Comparison of ENCODE assay signal across 8 mouse cellular contexts in genomic region chr15:102350138-102350941, GRCm38 (mm10). TPM values are rescaled to one million over a fixed set of nuclear protein-coding genes. Genes with fewer than 3 reads are reported as not detected.
DNase-seq lines count a peak whose midpoint lies in the region; ATAC-seq and TF ChIP-seq lines count a peak whose summit lies in the region.

Gene Aaas (minus strand): TSS chr15:102350771.

- H3K9me3 ChIP-seq in hindbrain, embryonic 10.5 days: no peaks in the 10 kb centered on the region
- H3K9me3 ChIP-seq in lung, postnatal 0 days (ENCODE audit: low read length): no peaks in the 10 kb centered on the region

- peaks cover 30% of the 10 kb centered on the region for H3K4me1 ChIP-seq in hindbrain, embryonic 10.5 days (replicated peaks)
- H3K4me1 ChIP-seq in lung, postnatal 0 days (ENCODE audit: insufficient read depth, low read depth, low read length): peaks cover 3% of the 10 kb centered on the region; the same call in 1 of the 2 replicates

- H3K4me3 ChIP-seq in hindbrain, embryonic 10.5 days: peak within 1 kb of the TSS; percentile 89
- peak within 1 kb of the TSS; percentile 74 for H3K4me3 ChIP-seq in lung, postnatal 0 days (ENCODE audit: low read depth, low read length)

- DNase-seq in MN1 (ENCODE audit: low spot score): peak; percentile 100
- DNase-seq in cerebellum, adult 9-10 months: peak; percentile 94
- peak; percentile 96 for DNase-seq in hindbrain, embryonic 10.5 days (ENCODE audit: low spot score)
- DNase-seq in layer of hippocampus, adult 9-11 months: peak; percentile 94
- DNase-seq in lung, postnatal 0 days (ENCODE audit: low spot score): peak; percentile 98
- DNase-seq in ovary, postnatal 14 days (ENCODE audit: low spot score): peak; percentile 93
- DNase-seq in thymus, postnatal 14 days: peak; percentile 95

- WGBS in hindbrain, embryonic 10.5 days: under 1% methylated on average over 56 of the region's 56 CpGs
- under 1% methylated on average over 56 of the region's 56 CpGs for WGBS in lung, postnatal 0 days

- H3K27ac ChIP-seq in hindbrain, embryonic 10.5 days: peak within 1 kb of the TSS; percentile 91
- H3K27ac ChIP-seq in lung, postnatal 0 days (ENCODE audit: low read length): peak within 1 kb of the TSS; percentile 81

- TF ChIP-seq CTCF in lung, postnatal 0 days (IDR thresholded peaks at IDR 0.05): peak; percentile 87

- H3K9ac ChIP-seq in lung, postnatal 0 days (replicated peaks; ENCODE audit: low read depth): peak within 1 kb of the TSS; percentile 69

- ATAC-seq in frontal cortex, adult (ENCODE audit: low TSS enrichment): peak; percentile 91
- ATAC-seq in lung, postnatal 0 days: peak; percentile 91

- peak within 1 kb of the TSS; percentile 93 for H3K4me2 ChIP-seq in lung, postnatal 0 days (replicated peaks; ENCODE audit: low read depth, low read length)

- no peak for TF ChIP-seq EP300 in lung, postnatal 0 days (IDR thresholded peaks at IDR 0.05)

- no peaks in the 10 kb centered on the region for H3K27me3 ChIP-seq in hindbrain, embryonic 10.5 days (ENCODE audit: insufficient read depth, poor library complexity, severe bottlenecking)
- no peaks in the 10 kb centered on the region for H3K27me3 ChIP-seq in lung, postnatal 0 days (replicated peaks; ENCODE audit: insufficient read depth, low read length)

- peaks cover 29% of the 10 kb centered on the region for H3K36me3 ChIP-seq in hindbrain, embryonic 10.5 days
- H3K36me3 ChIP-seq in lung, postnatal 0 days (ENCODE audit: insufficient read depth, low read length): no peaks in the 10 kb centered on the region

RNA-seq across cellular contexts. Expression of gene Aaas, which starts in this region (rescaled TPM):
- polyA plus RNA-seq in hindbrain, embryonic 10.5 days (2016; fragmentation: Nextera tagmentation; extraction: Ambion mirVana): 102 and 122 TPM in 2 replicates
- 16.2 and 17.0 TPM in 2 replicates for polyA plus RNA-seq in lung, postnatal 0 days (2015; fragmentation: Nextera tagmentation; extraction: Ambion mirVana)

Comparison
In these comparisons a context has a peak if more than half of its experiments do, and no peak if none do; other contexts are left out.
1. Peak in every context shown above with its lines: DNase-seq, ATAC-seq, H3K4me3 ChIP-seq and H3K27ac ChIP-seq.